13 mouse cellular contexts compared by ENCODE assay signal in the genomic region with DNA sequence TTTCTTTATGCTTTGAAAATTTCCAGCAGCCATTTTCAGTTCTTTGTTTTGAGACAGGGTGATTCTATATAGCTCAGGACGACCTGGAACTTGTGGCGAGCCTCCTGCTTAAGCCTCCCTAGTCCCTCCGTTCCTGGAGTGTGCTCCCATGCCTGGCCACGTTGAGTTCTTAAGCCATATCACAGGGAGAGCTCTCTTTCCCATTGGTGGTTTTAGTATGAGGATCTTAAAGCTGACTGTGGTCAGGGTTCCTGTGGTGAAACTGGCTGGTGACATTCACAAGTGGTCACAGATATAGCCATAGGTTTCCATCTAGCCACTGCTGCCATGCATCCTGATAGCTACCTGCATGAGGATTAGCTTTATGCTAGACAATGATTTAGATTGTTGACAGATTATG.
"Had no signal": no experiment of that assay in that cellular context is flagged by ENCODE, and none has a peak within 500 bp of the region (broad histone marks: within the 10 kb centered on the region; RNA-seq: fewer than 3 reads in every experiment).

No protein-coding gene starts in this region.

- ATAC-seq: hindbrain, postnatal 0 days; intestine, embryonic 16.5 days had no signal

- DNase-seq: gastrocnemius, postnatal 10 days; gastrocnemius, postnatal 36 days; heart, adult 2 months; heart, postnatal 4 days; kidney, adult 11 months; kidney, adult 2 months; kidney, adult 9 months; kidney, postnatal 14 days; kidney, postnatal 4 days; liver; liver, embryonic 13.5 days had no signal
